Mouse (Mus musculus): ENCODE data around the gene Cdk19.

The Cdk19 gene

GRCm38 (mm10) chr10:40348566-40349536 is 9.5 kb downstream of the Cdk19 start:
- in situ Hi-C loops (cut with MboI, MseI): no loop called here

GRCm38 (mm10) chr10:40349631-40350177 is 10.3 kb downstream of the Cdk19 start:
- in situ Hi-C loops (cut with MboI, MseI): no loop called here

- in situ Hi-C loops (cut with MboI, MseI): no loop called here
These were observed 11.0 kb downstream of the Cdk19 start for GRCm38 (mm10) chr10:40350245-40350932.

- in situ Hi-C loops (cut with MboI, MseI): no loop called here
These were observed 11.8 kb downstream of the Cdk19 start for GRCm38 (mm10) chr10:40351156-40351555.

GRCm38 (mm10) chr10:40354081-40354480 is 14.7 kb downstream of the Cdk19 start:
- in situ Hi-C loops (cut with MboI, MseI): no loop called here

GRCm38 (mm10) chr10:40354556-40354955 is 15.2 kb downstream of the Cdk19 start:
- in situ Hi-C loops (cut with MboI, MseI): no loop called here

- in situ Hi-C loops (cut with MboI, MseI): no loop called here
These were observed 18.8 kb downstream of the Cdk19 start for GRCm38 (mm10) chr10:40358166-40358565.

GRCm38 (mm10) chr10:40359131-40359530 is 19.8 kb downstream of the Cdk19 start:
- in situ Hi-C loops (cut with MboI, MseI): no loop called here

GRCm38 (mm10) chr10:40363004-40363403 is 23.6 kb downstream of the Cdk19 start:
- in situ Hi-C loops (cut with MboI, MseI): loop anchor here (5.0 kb wide), 1 partner anchor 54 kb away; no protein-coding TSS in a partner anchor

- in situ Hi-C loops (cut with MboI, MseI): loop anchor here (5.0 kb wide), 1 partner anchor 52 kb away; no protein-coding TSS in a partner anchor
These were observed 25.4 kb downstream of the Cdk19 start for GRCm38 (mm10) chr10:40364642-40365361.

- in situ Hi-C loops (cut with MboI, MseI): no loop called here
These were observed 26.6 kb downstream of the Cdk19 start for GRCm38 (mm10) chr10:40365991-40366390.

GRCm38 (mm10) chr10:40368516-40368915 is 29.2 kb downstream of the Cdk19 start:
- in situ Hi-C loops (cut with MboI, MseI): no loop called here

GRCm38 (mm10) chr10:40370156-40370555 is 30.8 kb downstream of the Cdk19 start:
- in situ Hi-C loops (cut with MboI, MseI): loop anchor here (10.0 kb wide), 1 partner anchor 155 kb away; no protein-coding TSS in a partner anchor

- in situ Hi-C loops (cut with MboI, MseI): loop anchor here (10.0 kb wide), 1 partner anchor 153 kb away; no protein-coding TSS in a partner anchor
These were observed 32.0 kb downstream of the Cdk19 start for GRCm38 (mm10) chr10:40371184-40371913.

- in situ Hi-C loops (cut with MboI, MseI): loop anchor here (10.0 kb wide), 1 partner anchor 153 kb away; no protein-coding TSS in a partner anchor
These were observed 32.7 kb downstream of the Cdk19 start for GRCm38 (mm10) chr10:40371914-40372675.

GRCm38 (mm10) chr10:40373749-40374148 is 34.4 kb downstream of the Cdk19 start:
- in situ Hi-C loops (cut with MboI, MseI): loop anchor here (10.0 kb wide), 1 partner anchor 151 kb away; no protein-coding TSS in a partner anchor

GRCm38 (mm10) chr10:40374828-40375227 is 35.5 kb downstream of the Cdk19 start:
- in situ Hi-C loops (cut with MboI, MseI): loop anchor here (10.0 kb wide), 1 partner anchor 150 kb away; no protein-coding TSS in a partner anchor

- in situ Hi-C loops (cut with MboI, MseI): loop anchor here (10.0 kb wide), 1 partner anchor 149 kb away; no protein-coding TSS in a partner anchor
These were observed 36.9 kb downstream of the Cdk19 start for GRCm38 (mm10) chr10:40376286-40376685.

GRCm38 (mm10) chr10:40378284-40378683 is 38.9 kb downstream of the Cdk19 start:
- in situ Hi-C loops (cut with MboI, MseI): loop anchor here (10.0 kb wide), 1 partner anchor 147 kb away; no protein-coding TSS in a partner anchor
